Mouse (Mus musculus) midbrain, embryonic 16.5 days (tissue): ENCODE measurements around the gene Plxdc1. TPM values are rescaled to one million over a fixed set of nuclear protein-coding genes. Genes with fewer than 3 reads are reported as not detected.

Experiments used
- ATAC-seq: fragments of 200-750 bp; cut with Nextera tagmentation; 2 replicates; pipeline ENCODE4 v1.8.0; 2017; ENCODE audit warnings: moderate TSS enrichment
- H3K27ac ChIP-seq: fragments of 300-500 bp; sonication (generic); 2 replicates; pipeline ENCODE4 v1.5.1; 2014; ENCODE audit warnings: mild to moderate bottlenecking, low read length, mixed read lengths
- H3K27me3 ChIP-seq: fragments of 300-500 bp; sonication (generic); 2 replicates; pipeline ENCODE4 v1.6.1; 2014; ENCODE audit warnings: low read depth, low read length, mixed read lengths; ENCODE audit not compliant: control insufficient read depth, insufficient read depth
- H3K36me3 ChIP-seq: fragments of 300-500 bp; sonication (generic); 2 replicates; pipeline ENCODE4 v1.6.1; 2014; ENCODE audit warnings: mild to moderate bottlenecking, low read length, moderate library complexity, mixed read lengths; ENCODE audit not compliant: control insufficient read depth, insufficient read depth
- H3K4me1 ChIP-seq: fragments of 300-500 bp; sonication (generic); 2 replicates; pipeline ENCODE4 v1.6.1; 2014; ENCODE audit warnings: mild to moderate bottlenecking, low read length, mixed read lengths; ENCODE audit not compliant: control insufficient read depth, insufficient read depth
- H3K4me2 ChIP-seq: fragments of 300-500 bp; sonication (generic); 2 replicates; pipeline ENCODE4 v1.6.1; 2014; ENCODE audit warnings: mild to moderate bottlenecking, low read length, mixed read lengths
- H3K4me3 ChIP-seq: fragments of 300-500 bp; sonication (generic); 2 replicates; pipeline ENCODE4 v1.5.1; 2014; ENCODE audit warnings: low read depth, mild to moderate bottlenecking, low read length, moderate library complexity, mixed read lengths
- H3K9ac ChIP-seq: fragments of 300-500 bp; sonication (generic); 2 replicates; pipeline ENCODE4 v1.6.1; 2014; ENCODE audit warnings: low read depth, low read length, mixed read lengths
- H3K9me3 ChIP-seq: fragments of 300-500 bp; sonication (generic); replicated peaks from 2 replicates; pipeline ENCODE4 v1.6.1; 2014; ENCODE audit warnings: mild to moderate bottlenecking, low read length, mixed read lengths; ENCODE audit not compliant: control insufficient read depth, poor library complexity, severe bottlenecking
- WGBS: fragments of 180-500 bp; shearing (Covaris S2); extraction: QIAGEN DNeasy Blood & Tissue Kit; methylation state at CpG from one replicate; pipeline ENCODE4 v1.1.7; 2014; 5-methylcytosine and 5-hydroxymethylcytosine counted together
- polyA plus RNA-seq: library from polyadenylated mRNA; unstranded; fragments of >200 nt; fragmentation: Nextera tagmentation; extraction: Ambion mirVana; gene quantifications from 2 replicates; pipeline ENCODE4 v1.2.1, GENCODE M21; 2015

The Plxdc1 gene
- polyA plus RNA-seq, 1 experiment from 2014 or later = 3.1 TPM

DNA sequence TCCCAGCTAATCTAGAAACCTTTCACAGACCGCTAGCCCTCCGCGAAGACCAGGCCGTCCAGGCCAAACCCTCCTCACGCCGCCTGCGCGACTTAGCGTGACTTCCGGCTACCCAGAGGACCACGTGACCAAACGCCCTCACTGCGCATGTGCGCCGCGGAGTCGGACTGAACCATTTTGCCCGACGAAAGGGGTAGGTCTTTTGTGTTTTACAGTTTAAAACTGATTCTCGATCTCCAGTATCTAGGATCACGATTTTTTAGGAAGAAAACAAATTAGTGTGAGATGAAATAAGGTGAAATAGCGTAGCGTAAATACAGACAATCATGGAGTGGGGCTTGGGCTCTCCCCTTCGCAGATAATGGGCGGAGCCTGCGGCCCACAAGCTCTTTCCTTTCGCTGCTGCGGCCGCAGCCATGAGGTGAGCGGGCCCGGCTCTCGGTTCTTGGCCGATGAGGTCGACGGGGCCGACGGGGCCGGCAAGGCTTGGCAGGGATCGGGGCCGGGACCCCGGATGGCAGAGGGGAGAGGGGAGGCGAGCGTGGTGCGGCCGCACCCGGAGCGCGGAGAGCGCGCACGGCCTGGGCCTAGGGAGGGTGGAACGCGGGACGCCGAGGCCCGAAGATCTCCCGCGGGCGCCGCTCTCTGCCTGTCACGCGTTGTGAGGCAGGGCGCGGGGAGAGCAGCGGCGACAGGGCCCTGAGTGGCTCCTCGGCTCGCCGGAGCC, 40.5 kb upstream of the Plxdc1 start, which contains the start of gene Rpl19:
Gene Rpl19, plus strand, starts transcription at position 141 of the 727 bp plus-strand sequence.
- Histone ChIP-seq H3K4me3 (peak within 1 kb of the TSS; percentile 83), H3K27me3 (no peaks in the 10 kb centered on the region), H3K4me2 (peak within 1 kb of the TSS; percentile 71), H3K4me1 (peaks cover 26% of the 10 kb centered on the region), H3K9ac (peak within 1 kb of the TSS; percentile 98), H3K9me3 (no peaks in the 10 kb centered on the region), H3K27ac (peak within 1 kb of the TSS; percentile 85), H3K36me3 (peaks cover 23% of the 10 kb centered on the region)
- peak; percentile 54 for ATAC-seq
- under 1% methylated on average over 57 of the region's 69 CpGs for WGBS

DNA sequence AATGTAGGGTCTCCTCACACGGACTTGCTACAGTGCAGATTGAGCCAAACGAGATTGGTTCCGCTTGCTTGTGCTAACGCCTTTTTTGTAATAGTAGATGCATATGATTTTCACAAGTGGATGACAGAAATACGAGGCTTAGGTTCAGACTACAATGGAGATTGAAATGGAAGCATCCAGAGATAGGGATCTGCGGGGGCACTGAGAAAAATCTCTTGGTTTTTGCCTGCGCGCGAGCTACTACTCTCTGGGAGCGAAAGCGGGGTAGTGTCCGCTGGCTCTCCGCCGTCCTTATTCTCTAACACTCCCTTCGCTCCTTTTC, 40.0 kb upstream of the Plxdc1 start:
- peak overlapping the region; percentile 98 for H3K9ac ChIP-seq
- H3K4me1 ChIP-seq = peaks cover 29% of the 10 kb centered on the region
- H3K9me3 ChIP-seq = no peaks in the 10 kb centered on the region
- peak overlapping the region; percentile 83 for H3K4me3 ChIP-seq
- ATAC-seq = no peak
- H3K27ac ChIP-seq = peak overlapping the region; percentile 85
- H3K27me3 ChIP-seq = no peaks in the 10 kb centered on the region
- peaks cover 21% of the 10 kb centered on the region for H3K36me3 ChIP-seq
- peak overlapping the region; percentile 71 for H3K4me2 ChIP-seq
- 5% methylated on average over 15 of the region's 15 CpGs for WGBS

- Histone ChIP-seq H3K9me3 (no peaks in the 10 kb centered on the region), H3K9ac (no peak overlapping the region), H3K27ac (no peak overlapping the region), H3K36me3 (peaks cover 10% of the 10 kb centered on the region), H3K4me1 (peaks cover 45% of the 10 kb centered on the region), H3K27me3 (no peaks in the 10 kb centered on the region), H3K4me2 (no peak overlapping the region), H3K4me3 (no peak overlapping the region)
- ATAC-seq = no peak
- 93% methylated on average over 3 of the region's 3 CpGs for WGBS
Observed at GRCm38 (mm10) chr11:98024516-98024915, 38.3 kb upstream of the Plxdc1 start.

GRCm38 (mm10) chr11:98022555-98023371, 36.5 kb upstream of the Plxdc1 start, which contains the start of gene Cacnb1:
TSS of gene Cacnb1 (minus strand) at chr11:98023034.
- H3K4me1 ChIP-seq = peaks cover 50% of the 10 kb centered on the region

DNA sequence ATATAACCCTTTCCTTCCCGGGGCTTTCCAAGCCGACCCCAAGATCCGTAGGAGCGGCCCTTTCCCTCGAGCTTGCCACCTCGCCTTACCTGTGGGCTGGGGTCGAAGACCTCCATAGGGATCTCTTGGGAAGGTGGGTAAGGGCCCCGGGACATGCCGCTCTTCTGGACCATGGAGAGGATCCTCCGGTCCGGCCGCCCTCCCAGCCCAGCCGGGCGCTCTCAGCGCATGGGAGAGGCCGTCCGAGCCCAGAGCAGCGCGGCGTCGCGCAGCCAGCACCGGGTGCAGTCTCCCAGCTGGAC, 36.0 kb upstream of the Plxdc1 start:
- peaks cover 46% of the 10 kb centered on the region for H3K4me1 ChIP-seq

More at GRCm38 (mm10) chr11:98022555-98023371, 36.5 kb upstream of the Plxdc1 start, which contains the start of gene Cacnb1:
- WGBS = 2% methylated on average over 38 of the region's 52 CpGs
- Histone ChIP-seq H3K27me3 (no peaks in the 10 kb centered on the region), H3K9me3 (no peaks in the 10 kb centered on the region), H3K4me2 (peak within 1 kb of the TSS; percentile 81), H3K27ac (peak within 1 kb of the TSS; percentile 95), H3K9ac (peak within 1 kb of the TSS; percentile 95), H3K4me3 (peak within 1 kb of the TSS; percentile 80), H3K36me3 (peaks cover 4% of the 10 kb centered on the region)
- ATAC-seq = peak; percentile 41

GRCm38 (mm10) chr11:98021565-98022252, 35.5 kb upstream of the Plxdc1 start:
- Histone ChIP-seq H3K36me3 (peaks cover 9% of the 10 kb centered on the region), H3K4me1 (peaks cover 46% of the 10 kb centered on the region), H3K27ac (peak overlapping the region; percentile 95), H3K9ac (peak overlapping the region; percentile 95), H3K4me3 (peak overlapping the region; percentile 80), H3K4me2 (peak overlapping the region; percentile 81), H3K9me3 (no peaks in the 10 kb centered on the region), H3K27me3 (no peaks in the 10 kb centered on the region)
- ATAC-seq = peak; percentile 15
- 3% methylated on average over 32 of the region's 34 CpGs for WGBS

More for the DNA sequence above, 36.0 kb upstream of the Plxdc1 start:
- no peaks in the 10 kb centered on the region for H3K9me3 ChIP-seq
- H3K27me3 ChIP-seq = no peaks in the 10 kb centered on the region
- peak overlapping the region; percentile 95 for H3K27ac ChIP-seq
- WGBS = 0% methylated on average over 12 of the region's 23 CpGs
- ATAC-seq = peak; percentile 36
- peak overlapping the region; percentile 80 for H3K4me3 ChIP-seq
- H3K36me3 ChIP-seq = peaks cover 8% of the 10 kb centered on the region
- H3K4me2 ChIP-seq = peak overlapping the region; percentile 81
- peak overlapping the region; percentile 95 for H3K9ac ChIP-seq

- H3K4me3 ChIP-seq = peak overlapping the region; percentile 80
- no peaks in the 10 kb centered on the region for H3K27me3 ChIP-seq
- H3K9me3 ChIP-seq = no peaks in the 10 kb centered on the region
- peak overlapping the region; percentile 81 for H3K4me2 ChIP-seq
- 51% methylated on average over 2 of the region's 2 CpGs for WGBS
- H3K9ac ChIP-seq = peak overlapping the region; percentile 95
- H3K36me3 ChIP-seq = peaks cover 12% of the 10 kb centered on the region
- no peak for ATAC-seq
- peak overlapping the region; percentile 95 for H3K27ac ChIP-seq
- H3K4me1 ChIP-seq = peaks cover 45% of the 10 kb centered on the region
Observed at GRCm38 (mm10) chr11:98021118-98021517, 34.9 kb upstream of the Plxdc1 start.

- no peaks in the 10 kb centered on the region for H3K9me3 ChIP-seq
- H3K4me2 ChIP-seq = peak overlapping the region; percentile 81
- H3K4me1 ChIP-seq = peaks cover 41% of the 10 kb centered on the region
- H3K9ac ChIP-seq = peak overlapping the region; percentile 61
- no peaks in the 10 kb centered on the region for H3K27me3 ChIP-seq
- H3K36me3 ChIP-seq = peaks cover 16% of the 10 kb centered on the region
- 0 out of 2 replicates have a peak overlapping the region, but pooled peaks have one; percentile 76 for H3K27ac ChIP-seq
- 38% methylated on average over 1 of the region's 1 CpGs for WGBS
- H3K4me3 ChIP-seq = peak overlapping the region; percentile 19; the same call in 1 of the 2 replicates
- no peak for ATAC-seq
Observed at GRCm38 (mm10) chr11:98020710-98021109, 34.5 kb upstream of the Plxdc1 start.
